Mouse (Mus musculus): ENCODE measurements around the gene Npb.
A peak's percentile ranks its signal among the peaks of the same experiment; 100 is the strongest.

GRCm38 (mm10) chr11:120617519-120618112, 9.3 kb downstream of the Npb start, which contains the start of gene Pcyt2:
- TF ChIP-seq CTCF (IDR thresholded peaks at IDR 0.05; ENCODE audit: control insufficient read depth, insufficient read depth, insufficient replicate concordance, low read depth, low read length) = no peak
- TF ChIP-seq POLR2A (IDR thresholded peaks at IDR 0.05; ENCODE audit: control insufficient read depth, low read depth, low read length) = peak; percentile 83

Measured in testis, adult 2 months (tissue).